Mouse (Mus musculus) myocyte (in vitro differentiated cells): ENCODE measurements around the gene Ccdc60. TPM values are rescaled to one million over a fixed set of nuclear protein-coding genes. Genes with fewer than 3 reads are reported as not detected.

ENCODE experiments used
- H3K27me3 ChIP-seq: one replicate; pipeline ENCODE4 v1.6.1; 2011; ENCODE audit not compliant: control insufficient read depth, insufficient read depth, insufficient read length
- H3K36me3 ChIP-seq: one replicate; pipeline ENCODE4 v1.6.1; 2011; ENCODE audit not compliant: control insufficient read depth, insufficient read depth
- H3K4me2 ChIP-seq: one replicate; pipeline ENCODE4 v1.6.1; 2011; ENCODE audit warnings: low read depth, control low read depth
- H3K4me3 ChIP-seq: one replicate; pipeline ENCODE4 v1.5.1; 2011; ENCODE audit warnings: mild to moderate bottlenecking, control low read depth, moderate library complexity
- H3K79me2 ChIP-seq: one replicate; pipeline ENCODE4 v1.6.1; 2011; ENCODE audit not compliant: control insufficient read depth, insufficient read depth
- H3ac ChIP-seq: one replicate; pipeline ENCODE4 v1.6.1; 2011; ENCODE audit not compliant: control insufficient read depth, insufficient read length
- CEBPB ChIP-seq: IDR thresholded peaks from 2 replicates; pipeline ENCODE4 v1.6.1; 2011; ENCODE audit warnings: mild to moderate bottlenecking, moderate library complexity; ENCODE audit not compliant: poor library complexity, insufficient read depth, severe bottlenecking
- E2F4 ChIP-seq: IDR thresholded peaks from one replicate; pipeline ENCODE4 v1.6.1; 2011; ENCODE audit warnings: mild to moderate bottlenecking, control low read depth, moderate library complexity; ENCODE audit not compliant: insufficient read depth
- MAX ChIP-seq: IDR thresholded peaks from one replicate; pipeline ENCODE4 v1.6.1; 2011; ENCODE audit warnings: low read depth, mild to moderate bottlenecking, control low read depth
- MYOD1 ChIP-seq, 3 experiments: IDR thresholded peaks; one replicate each; pipeline ENCODE4 v1.6.1; 2011; ENCODE audit warnings: control low read depth in 2 of 3, low read depth in 2 of 3, mild to moderate bottlenecking in 2 of 3, moderate library complexity in 1 of 3; ENCODE audit not compliant: insufficient read length in 2 of 3, control insufficient read depth in 1 of 3
- MYOG ChIP-seq, 3 experiments: IDR thresholded peaks; one replicate each; pipeline ENCODE4 v1.6.1; 2011; ENCODE audit warnings: control low read depth in 2 of 3, low read depth in 2 of 3, mild to moderate bottlenecking in 2 of 3; ENCODE audit not compliant: insufficient read length in 2 of 3, control insufficient read depth in 1 of 3, insufficient read depth in 1 of 3
- POLR2A ChIP-seq: IDR thresholded peaks from one replicate; pipeline ENCODE4 v1.6.1; 2011; ENCODE audit warnings: low read depth, mild to moderate bottlenecking, control low read depth, moderate library complexity; ENCODE audit not compliant: insufficient read length
- POLR2AphosphoS2 ChIP-seq: IDR thresholded peaks from one replicate; pipeline ENCODE4 v1.6.1; 2011; ENCODE audit warnings: low read depth, control low read depth; ENCODE audit not compliant: insufficient read length
- REST ChIP-seq: IDR thresholded peaks from one replicate; pipeline ENCODE4 v1.6.1; 2011; ENCODE audit warnings: mild to moderate bottlenecking, control low read depth, moderate library complexity; ENCODE audit not compliant: insufficient read depth, insufficient read length
- SRF ChIP-seq: IDR thresholded peaks from one replicate; pipeline ENCODE4 v1.6.1; 2011; ENCODE audit warnings: low read depth; ENCODE audit not compliant: control insufficient read depth, insufficient read length
- TCF12 ChIP-seq: IDR thresholded peaks from one replicate; pipeline ENCODE4 v1.6.1; 2011; ENCODE audit warnings: mild to moderate bottlenecking, control low read depth; ENCODE audit not compliant: poor library complexity, insufficient read depth, severe bottlenecking
- TCF3 ChIP-seq: IDR thresholded peaks from one replicate; pipeline ENCODE4 v1.6.1; 2011; ENCODE audit warnings: low read depth, control low read depth; ENCODE audit not compliant: insufficient read length
- USF1 ChIP-seq: IDR thresholded peaks from one replicate; pipeline ENCODE4 v1.6.1; 2011; ENCODE audit warnings: low read depth, mild to moderate bottlenecking, control low read depth, moderate library complexity
- polyA plus RNA-seq: library from polyadenylated mRNA; unstranded; fragments of >200 nt; fragmentation: generic; extraction: Trizol; gene quantifications from one replicate; pipeline ENCODE4 v1.2.1, GENCODE M21; 2012; ENCODE audit warnings: missing spikeins

The Ccdc60 gene
- polyA plus RNA-seq, 1 experiment, result 0.48 TPM

- H3ac ChIP-seq, result no peak overlapping the region
- no peaks in the 10 kb centered on the region for H3K79me2 ChIP-seq
- no peaks in the 10 kb centered on the region for H3K27me3 ChIP-seq
- H3K4me3 ChIP-seq, result no peak overlapping the region
- TF ChIP-seq POLR2AphosphoS2 (no peak), CEBPB (no peak), E2F4 (no peak), POLR2A (no peak), TCF3 (no peak), MYOD1 (IDR thresholded peaks at IDR 0.05; ENCODE audit: control insufficient read depth in 1 of 3, insufficient read length in 2 of 3, low read depth in 2 of 3) (no peak), USF1 (no peak), SRF (no peak), MAX (no peak), TCF12 (no peak), REST (no peak), MYOG (IDR thresholded peaks at IDR 0.05; ENCODE audit: control insufficient read depth in 1 of 3, insufficient read depth in 1 of 3, insufficient read length in 2 of 3, low read depth in 2 of 3) (no peak)
- H3K4me2 ChIP-seq, result no peak overlapping the region
- H3K36me3 ChIP-seq, result no peaks in the 10 kb centered on the region
These were observed 12.2 kb upstream of the Ccdc60 start for GRCm38 (mm10) chr5:116300984-116301383.

GRCm38 (mm10) chr5:116293501-116293900 is 4.7 kb upstream of the Ccdc60 start:
- TF ChIP-seq TCF3 (no peak), CEBPB (no peak), MYOG (IDR thresholded peaks at IDR 0.05; ENCODE audit: control insufficient read depth in 1 of 3, insufficient read depth in 1 of 3, insufficient read length in 2 of 3, low read depth in 2 of 3) (no peak), TCF12 (no peak), REST (no peak), POLR2A (no peak), E2F4 (no peak), MYOD1 (IDR thresholded peaks at IDR 0.05; ENCODE audit: control insufficient read depth in 1 of 3, insufficient read length in 2 of 3, low read depth in 2 of 3) (no peak), USF1 (no peak), MAX (no peak), SRF (no peak), POLR2AphosphoS2 (no peak)
- Histone ChIP-seq H3K4me3 (no peak overlapping the region), H3K36me3 (no peaks in the 10 kb centered on the region), H3K27me3 (no peaks in the 10 kb centered on the region), H3ac (no peak overlapping the region), H3K4me2 (no peak overlapping the region), H3K79me2 (no peaks in the 10 kb centered on the region)

- Histone ChIP-seq H3K79me2 (no peaks in the 10 kb centered on the region), H3K4me2 (no peak overlapping the region), H3ac (no peak overlapping the region), H3K27me3 (no peaks in the 10 kb centered on the region), H3K36me3 (no peaks in the 10 kb centered on the region), H3K4me3 (no peak overlapping the region)
- TF ChIP-seq TCF3, result no peak
- no peak for TF ChIP-seq MYOG (IDR thresholded peaks at IDR 0.05; ENCODE audit: control insufficient read depth in 1 of 3, insufficient read depth in 1 of 3, insufficient read length in 2 of 3, low read depth in 2 of 3)
- no peak for TF ChIP-seq REST
- no peak for TF ChIP-seq MAX
- no peak for TF ChIP-seq USF1
- TF ChIP-seq POLR2A, result no peak
These were observed 1.8 kb upstream of the Ccdc60 start for GRCm38 (mm10) chr5:116290584-116290983.

- H3ac ChIP-seq, result no peak overlapping the region
- H3K36me3 ChIP-seq, result no peaks in the 10 kb centered on the region
- no peaks in the 10 kb centered on the region for H3K27me3 ChIP-seq
- no peaks in the 10 kb centered on the region for H3K79me2 ChIP-seq
- no peak overlapping the region for H3K4me3 ChIP-seq
- TF ChIP-seq E2F4 (no peak), USF1 (no peak), TCF3 (no peak), TCF12 (no peak), MAX (no peak), POLR2AphosphoS2 (no peak), POLR2A (no peak), MYOD1 (IDR thresholded peaks at IDR 0.05; ENCODE audit: control insufficient read depth in 1 of 3, insufficient read length in 2 of 3, low read depth in 2 of 3) (no peak), REST (no peak), SRF (no peak), CEBPB (no peak)
- H3K4me2 ChIP-seq, result no peak overlapping the region
These were observed 1.1 kb upstream of the Ccdc60 start for GRCm38 (mm10) chr5:116289897-116290296.

- Histone ChIP-seq H3K4me2 (no peak overlapping the region), H3K4me3 (no peak overlapping the region), H3ac (no peak overlapping the region), H3K79me2 (no peaks in the 10 kb centered on the region), H3K27me3 (no peaks in the 10 kb centered on the region), H3K36me3 (no peaks in the 10 kb centered on the region)
- TF ChIP-seq POLR2A (no peak), MYOG (IDR thresholded peaks at IDR 0.05; ENCODE audit: control insufficient read depth in 1 of 3, insufficient read depth in 1 of 3, insufficient read length in 2 of 3, low read depth in 2 of 3) (no peak), TCF3 (no peak), E2F4 (no peak), MAX (no peak), POLR2AphosphoS2 (no peak), REST (no peak), SRF (no peak), MYOD1 (IDR thresholded peaks at IDR 0.05; ENCODE audit: control insufficient read depth in 1 of 3, insufficient read length in 2 of 3, low read depth in 2 of 3) (no peak), CEBPB (no peak), USF1 (no peak), TCF12 (no peak)
These were observed 602 bp downstream of the Ccdc60 start for GRCm38 (mm10) chr5:116288183-116288582.
